Mouse (Mus musculus): Measurements from ENCODE around the gene Slc1a1.

Gene Slc1a1

DNA sequence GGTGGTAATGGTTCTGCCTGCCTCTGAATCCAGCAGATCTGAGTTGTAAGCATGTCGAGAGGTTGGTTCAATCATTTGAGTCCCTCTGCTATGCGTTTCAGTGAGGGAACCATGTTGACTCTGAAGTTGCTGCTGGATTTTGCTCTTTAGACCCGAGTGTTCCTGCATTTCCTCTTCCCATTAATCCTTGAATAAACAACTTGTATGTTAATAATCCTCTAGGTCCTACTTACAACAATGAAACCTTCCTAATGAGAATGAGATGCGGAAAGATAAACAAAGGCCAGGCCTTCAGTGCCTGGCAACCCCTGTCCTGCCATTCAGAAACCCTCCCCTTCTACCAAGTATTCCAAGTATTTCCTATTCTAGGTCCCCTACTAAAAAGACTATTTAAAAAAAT, 81.6 kb downstream of the Slc1a1 start:
- DNase-seq (ENCODE audit: low read depth, low spot score) = no peak

DNA sequence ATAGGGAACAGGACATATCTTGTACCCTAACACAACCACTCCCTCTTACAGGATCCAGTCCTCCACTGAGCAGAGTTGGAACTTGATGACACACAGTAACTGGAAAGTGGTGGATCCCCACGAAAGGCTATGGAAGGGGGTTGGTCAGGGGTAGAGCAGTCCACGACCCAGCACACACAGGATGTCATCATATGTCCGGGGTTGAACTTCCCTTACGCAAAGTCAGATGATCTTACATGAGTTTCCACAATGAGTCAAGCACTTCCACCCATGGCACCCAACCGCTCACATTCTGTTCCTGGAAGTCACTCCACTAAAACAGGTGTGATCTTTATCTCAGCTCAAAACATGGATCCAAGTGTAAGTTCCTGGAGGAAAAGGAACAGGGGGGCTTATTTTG, 83.0 kb downstream of the Slc1a1 start:
- no peak for DNase-seq (ENCODE audit: low read depth, low spot score)

DNA sequence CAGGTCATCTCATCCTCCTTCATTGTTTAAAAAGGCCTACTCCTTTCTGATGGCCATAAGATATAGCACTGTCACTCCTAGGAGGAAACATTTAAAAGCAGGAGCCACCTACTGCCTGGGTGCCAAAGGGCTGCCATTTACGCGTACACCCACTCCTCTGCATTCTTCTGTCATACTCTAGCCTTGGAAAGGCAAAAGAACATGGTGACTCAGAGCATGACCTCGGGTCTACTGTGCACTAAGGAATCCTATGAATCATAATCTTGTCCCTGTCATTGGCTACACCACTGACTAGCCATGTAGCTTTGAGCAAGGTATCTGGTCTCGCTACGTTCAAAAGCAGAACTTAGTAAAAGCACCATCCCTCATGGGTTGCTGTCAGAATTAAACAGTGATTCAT, 91.5 kb downstream of the Slc1a1 start:
- no peak for DNase-seq (ENCODE audit: low read depth, low spot score)

DNA sequence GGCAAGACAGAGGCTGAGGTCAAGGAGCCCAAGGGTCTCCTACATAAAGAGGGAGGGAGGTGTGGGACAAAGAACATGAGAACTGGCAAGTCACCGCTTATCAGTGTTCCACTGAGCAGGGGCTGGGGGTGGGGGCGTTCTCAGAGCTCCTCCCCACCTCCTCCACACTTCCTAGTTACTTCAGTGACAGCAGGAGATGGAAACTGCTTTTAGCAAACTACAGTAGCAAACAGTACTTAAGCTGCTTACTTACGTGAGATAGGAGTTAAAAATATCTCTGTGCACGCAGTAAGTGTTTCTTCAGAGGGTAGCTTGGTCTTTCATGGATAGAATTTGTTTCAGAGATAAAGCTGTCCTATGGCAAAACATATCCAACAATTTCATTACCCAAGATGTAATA, 92.5 kb downstream of the Slc1a1 start:
- DNase-seq (ENCODE audit: low read depth, low spot score) = no peak

DNA sequence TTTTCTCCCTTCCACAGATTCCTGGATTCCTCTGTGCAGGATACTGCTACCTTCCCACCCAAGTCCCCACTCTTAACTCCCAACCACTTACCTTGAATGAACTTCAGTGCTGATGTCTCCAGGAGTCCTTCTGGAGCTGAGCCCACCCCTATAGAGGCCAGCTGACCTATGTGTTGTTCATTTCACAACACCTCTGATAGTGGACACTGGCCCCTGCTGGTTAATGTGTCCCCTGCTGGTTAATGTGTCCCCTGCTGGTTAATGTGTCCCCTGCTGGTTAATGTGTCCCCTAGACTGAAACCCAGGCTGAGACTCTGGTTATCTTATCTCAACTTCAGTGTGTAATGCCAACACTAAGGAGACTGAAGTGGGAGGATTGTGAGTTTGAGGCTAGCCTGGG, 94.2 kb downstream of the Slc1a1 start:
- DNase-seq (ENCODE audit: low read depth, low spot score) = no peak

DNA sequence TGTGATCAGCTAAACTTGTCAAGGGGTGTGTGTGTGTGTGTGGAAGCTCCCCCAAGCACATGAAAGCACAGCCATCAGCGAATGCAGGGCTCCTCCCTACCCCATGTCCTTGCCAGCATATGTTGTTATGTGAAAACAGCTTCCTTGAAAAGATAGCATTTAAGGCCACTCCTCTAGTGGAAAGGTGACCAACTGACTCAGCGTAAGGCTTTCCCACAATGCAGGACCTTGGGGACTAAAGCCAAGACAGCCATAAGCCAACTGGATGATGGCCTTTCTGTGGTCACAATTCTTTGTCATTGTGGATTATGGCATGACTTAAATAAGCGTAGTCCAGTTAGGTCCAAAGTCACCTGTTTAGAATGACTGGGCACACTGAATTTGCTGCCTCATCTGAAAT, 100.0 kb downstream of the Slc1a1 start:
- no peak for DNase-seq (ENCODE audit: low read depth, low spot score)

DNA sequence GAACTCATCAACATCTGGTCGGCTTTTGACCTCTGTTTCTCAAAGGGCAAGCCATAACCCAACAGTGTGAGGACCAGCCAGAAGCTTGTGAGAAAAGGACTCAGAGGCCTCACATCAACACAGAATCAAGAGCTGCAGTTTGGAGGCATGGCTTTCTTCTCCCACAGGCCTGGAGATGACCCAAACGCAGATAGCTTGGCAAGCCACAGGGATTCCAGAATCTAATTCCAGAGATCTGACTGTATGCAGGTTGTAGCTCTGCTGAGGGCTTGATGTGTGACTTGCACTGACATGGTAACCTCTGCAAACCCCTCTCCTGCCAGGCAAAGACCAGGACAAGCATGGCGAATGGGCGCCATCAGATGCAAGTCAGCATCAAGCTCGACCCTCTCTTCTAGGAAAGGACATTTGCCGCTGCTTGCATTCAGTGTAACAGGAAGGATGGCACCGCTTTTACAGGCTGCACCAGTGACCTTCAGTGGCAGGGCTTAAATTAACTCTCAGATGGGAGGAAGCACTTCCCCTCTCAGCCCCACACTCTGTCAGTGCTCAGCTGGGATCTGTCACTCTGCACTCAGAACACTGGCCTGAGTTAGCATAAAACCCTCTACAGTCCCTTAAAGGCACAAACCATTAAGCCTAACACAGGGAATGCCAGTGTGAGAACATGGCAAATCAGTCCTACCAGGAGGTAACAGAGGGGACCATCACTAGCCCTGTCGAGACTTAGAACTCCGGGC, 105.5 kb downstream of the Slc1a1 start:
- no peak for DNase-seq (ENCODE audit: low read depth, low spot score)

DNA sequence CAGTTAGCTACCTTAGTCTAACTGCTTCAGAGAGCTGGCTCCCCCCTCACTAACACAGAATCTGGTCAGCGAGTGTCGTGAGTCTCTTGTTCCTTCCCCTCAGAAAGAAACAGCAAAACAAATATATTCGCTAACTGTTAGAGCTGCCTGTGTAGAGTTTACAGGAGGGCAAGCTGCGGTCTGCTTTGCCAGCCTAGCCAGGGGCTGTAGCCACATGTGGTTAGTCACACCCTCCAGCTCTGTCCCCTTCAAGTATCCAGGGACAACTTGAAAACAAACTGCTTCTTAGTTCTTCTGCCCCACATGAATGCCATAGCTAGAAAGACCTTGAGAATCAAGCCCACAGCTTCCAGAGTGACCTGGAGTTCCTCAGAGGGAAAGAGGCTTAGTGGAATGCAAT, 106.4 kb downstream of the Slc1a1 start:
- DNase-seq (ENCODE audit: low read depth, low spot score) = no peak

DNA sequence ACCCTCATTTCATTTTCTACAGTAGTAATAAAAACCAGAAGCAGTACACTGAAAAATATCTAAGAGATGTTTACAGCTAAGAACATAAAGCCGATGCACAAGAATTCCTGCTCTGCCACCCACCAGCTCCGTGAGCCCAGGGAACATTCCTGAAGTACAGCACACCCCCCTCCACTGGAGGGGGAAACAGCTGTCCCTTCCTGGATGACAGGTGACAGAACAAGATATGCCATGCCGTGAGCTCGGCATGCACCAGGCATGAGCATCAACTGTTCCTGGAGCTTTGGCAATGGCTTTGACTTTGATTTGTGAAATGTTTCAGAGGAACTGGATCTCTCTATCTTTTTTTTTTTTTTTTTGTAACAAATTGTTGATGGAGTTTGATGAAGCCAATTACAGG, 111.9 kb downstream of the Slc1a1 start:
- DNase-seq (ENCODE audit: low read depth, low spot score) = no peak

DNA sequence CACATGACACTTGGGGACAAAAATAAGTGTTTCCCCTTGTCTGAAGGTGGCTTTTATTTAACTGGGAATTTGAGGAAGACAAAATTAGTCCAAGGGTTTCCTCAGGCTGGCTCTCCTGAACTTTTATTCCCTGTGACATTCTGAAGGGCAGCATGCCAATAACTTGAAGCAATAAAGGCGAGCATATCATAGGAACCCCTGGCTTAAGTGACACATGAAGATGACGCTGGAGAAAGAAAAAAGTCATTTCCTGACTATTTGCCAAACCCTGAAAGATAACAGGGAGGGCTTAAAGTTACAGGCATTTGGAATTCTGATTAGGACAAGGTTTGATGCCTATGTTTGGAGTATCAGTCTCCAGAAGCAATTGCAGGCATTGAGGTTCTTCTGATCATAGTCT, 112.5 kb downstream of the Slc1a1 start:
- no peak for DNase-seq (ENCODE audit: low read depth, low spot score)

DNA sequence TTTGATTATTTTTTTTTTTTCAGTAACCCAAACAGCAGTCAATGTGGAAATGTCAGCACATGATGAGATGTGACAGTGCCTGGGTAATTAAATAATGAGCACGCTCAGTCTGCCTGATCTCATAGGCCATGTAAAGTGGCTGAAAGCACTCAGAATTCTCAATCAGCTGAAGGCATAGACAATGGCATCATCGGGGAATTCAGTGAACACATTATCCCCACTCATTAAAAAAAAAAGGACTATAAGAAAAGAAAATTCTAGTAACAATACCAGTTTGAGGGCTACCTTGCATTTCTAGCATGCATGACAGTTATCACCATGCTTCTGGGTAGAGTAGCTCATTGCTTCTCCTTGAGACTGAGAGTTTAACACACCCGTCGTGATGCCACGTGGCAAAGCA, 116.4 kb downstream of the Slc1a1 start:
- no peak for DNase-seq (ENCODE audit: low read depth, low spot score)

DNA sequence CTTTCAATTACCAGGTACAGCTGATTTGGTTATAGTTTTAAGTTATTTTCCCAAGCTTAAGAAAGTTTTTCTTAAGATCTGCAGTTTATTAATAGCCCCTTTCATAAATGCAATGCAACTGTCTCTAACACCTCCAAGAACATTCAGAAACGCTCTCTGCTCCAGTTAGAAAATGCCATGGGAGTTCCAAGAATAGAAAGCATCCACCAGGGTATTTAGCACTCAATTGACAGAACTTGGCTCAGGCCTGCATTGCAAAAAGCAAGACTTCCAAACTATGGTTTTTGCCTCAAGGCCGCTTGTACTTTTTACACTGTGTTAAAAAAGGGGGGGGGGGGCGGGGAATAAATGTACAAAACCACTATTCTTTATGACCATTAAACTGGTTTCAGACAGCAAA, 128.3 kb downstream of the Slc1a1 start:
- DNase-seq (ENCODE audit: low read depth, low spot score) = no peak

DNA sequence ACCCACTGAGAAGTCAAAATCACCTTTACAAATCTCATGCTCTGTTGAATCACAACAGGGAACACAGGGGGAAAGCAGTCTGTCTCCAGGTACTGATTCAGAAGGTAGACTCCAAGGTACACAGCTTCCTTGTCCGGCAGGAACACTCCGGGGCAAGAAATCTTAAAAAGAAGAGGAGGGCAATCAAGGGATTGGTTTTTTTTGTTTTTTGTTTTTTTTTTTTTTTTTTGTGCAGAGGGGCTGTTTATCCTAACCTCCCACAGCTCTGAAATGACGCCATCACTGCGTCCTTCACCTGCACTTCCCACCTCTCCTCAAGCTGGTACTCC, 128.6 kb downstream of the Slc1a1 start:
- DNase-seq (ENCODE audit: low read depth, low spot score) = no peak

All from ES-CJ7 (cell line).